Mouse (Mus musculus): ENCODE measurements at regions not wholly inside any gene's neighbourhood (a gene's known extent, or its start where the extent isn't known, plus 50 kb on each side); places are given as distances from the start of the nearest gene placed in this dataset.

DNA sequence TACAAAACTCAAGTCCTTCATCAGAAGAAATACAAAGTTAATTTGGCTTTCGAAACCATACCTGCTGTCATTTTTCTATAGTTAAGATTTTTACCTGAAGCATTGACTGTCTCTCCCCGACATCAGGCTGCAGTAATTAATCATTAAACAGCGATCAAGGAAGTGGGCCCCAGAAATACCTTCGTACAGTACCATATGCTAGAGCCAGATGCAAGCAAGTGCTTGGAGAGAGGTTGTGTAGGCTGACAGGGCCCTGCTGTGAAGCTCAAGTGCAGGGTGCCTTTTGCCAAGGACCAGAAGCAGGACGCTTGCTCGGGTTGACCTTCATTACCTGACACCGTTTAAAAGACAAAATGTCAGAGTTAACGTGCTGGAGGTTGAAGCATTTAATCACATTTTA lies 315.3 kb downstream of the Rergl start:
- TF ChIP-seq CTCF (IDR thresholded peaks at IDR 0.05; ENCODE audit: low read depth) (no peak), EP300 (IDR thresholded peaks at IDR 0.05; ENCODE audit: low read depth) (no peak)
